Mouse (Mus musculus): Measurements from ENCODE around the gene Rab31. TPM values are rescaled to one million over a fixed set of nuclear protein-coding genes. Genes with fewer than 3 reads are reported as not detected.

Gene Rab31
- total RNA-seq, 1 experiment, result 22.8 TPM

DNA sequence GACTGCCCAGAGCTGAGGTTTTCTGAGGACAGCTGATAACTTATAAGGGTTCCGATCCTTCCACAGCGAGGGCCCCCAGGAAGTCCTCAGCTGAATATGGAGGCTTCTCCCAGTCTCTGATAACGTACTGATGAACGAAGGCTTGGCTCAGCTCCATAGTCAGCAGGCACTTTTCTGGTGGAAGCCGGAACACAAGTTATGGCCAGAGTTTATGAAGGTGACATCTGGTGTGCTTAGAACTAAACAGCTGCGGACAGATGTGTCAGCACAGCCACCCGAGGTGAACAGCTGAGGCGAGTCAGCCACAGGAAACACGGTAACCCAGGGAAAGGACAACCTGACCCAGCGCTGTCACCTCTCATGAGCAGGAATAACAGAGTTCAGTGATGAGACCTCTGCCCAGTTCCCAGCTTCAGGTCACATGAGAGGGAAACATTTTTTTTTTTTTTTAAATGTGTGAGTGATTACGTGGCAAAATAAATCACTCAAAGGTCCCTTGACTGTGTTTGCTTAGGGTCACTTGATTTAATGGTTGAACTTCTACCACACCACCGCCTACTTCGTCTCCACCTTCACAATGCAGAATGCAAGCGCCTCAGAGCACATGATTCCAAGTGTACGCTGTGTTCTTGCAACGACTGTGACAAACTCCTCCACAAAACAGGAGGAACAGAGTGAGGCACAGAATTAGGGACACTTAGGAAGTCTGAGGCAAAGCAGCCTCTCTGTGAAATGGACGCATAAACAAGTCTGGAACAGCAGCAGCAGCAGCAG is 106.0 kb downstream of the Rab31 start:
- no peak for TF ChIP-seq MAFK (IDR thresholded peaks at IDR 0.05; ENCODE audit: insufficient read depth, low read depth, low read length)
- no peak for TF ChIP-seq ZC3H11A (IDR thresholded peaks at IDR 0.05; ENCODE audit: borderline replicate concordance, low read depth, low read length)
- no peak for TF ChIP-seq ZNF384 (IDR thresholded peaks at IDR 0.05; ENCODE audit: low read depth, low read length)
- TF ChIP-seq HCFC1 (IDR thresholded peaks at IDR 0.05; ENCODE audit: borderline replicate concordance, insufficient read depth, low read length), result no peak
- no peak for TF ChIP-seq CHD2 (IDR thresholded peaks at IDR 0.05; ENCODE audit: low read depth, low read length)
- no peaks in the 10 kb centered on the region for H3K36me3 ChIP-seq (ENCODE audit: control insufficient read depth, insufficient read depth, low read length, poor library complexity, severe bottlenecking)
- in situ Hi-C loops (cut with MboI; ENCODE audit: low sequenced_read_pairs in 2 of 2, unreplicated experiment in 2 of 2), result no loop called here

DNA sequence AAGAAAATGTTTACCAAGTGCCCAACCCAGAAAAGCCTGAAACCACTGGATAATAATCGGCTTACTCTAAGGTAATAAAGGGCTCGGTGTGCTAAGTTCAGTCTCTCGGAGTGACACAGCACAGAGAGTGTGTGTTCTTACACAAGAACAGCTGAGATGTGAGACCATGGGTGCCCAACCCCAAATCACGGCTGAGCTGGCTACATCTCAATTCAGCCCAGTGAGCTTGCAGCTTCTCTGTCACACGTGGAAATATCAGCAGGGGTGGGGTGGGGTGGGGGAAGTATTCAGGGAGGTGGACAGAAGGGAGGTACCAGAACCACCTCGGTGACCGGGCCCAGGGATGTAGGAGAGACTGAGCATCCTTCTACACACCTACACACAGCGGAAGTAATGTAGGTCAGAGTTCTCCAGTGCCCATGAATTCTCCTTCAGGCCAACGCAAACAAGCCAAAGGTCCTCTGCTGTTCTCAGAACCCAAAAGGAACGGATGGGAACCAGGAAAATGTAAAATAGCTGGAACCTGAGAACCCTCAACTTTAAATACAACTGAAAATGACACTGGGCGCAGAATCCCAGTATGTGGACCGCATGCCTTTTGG is 106.7 kb downstream of the Rab31 start:
- Histone ChIP-seq H3K9ac (ENCODE audit: insufficient read depth, low read depth, low read length, poor library complexity, severe bottlenecking) (no peak overlapping the region), H3K9me3 (ENCODE audit: control insufficient read depth, insufficient read depth, low read depth, low read length) (no peaks in the 10 kb centered on the region), H3K36me3 (ENCODE audit: control insufficient read depth, insufficient read depth, low read length, poor library complexity, severe bottlenecking) (no peaks in the 10 kb centered on the region), H3K4me3 (ENCODE audit: insufficient read depth in 1 of 2, low read depth in 1 of 2, low read length in 2 of 2, poor library complexity in 1 of 2, severe bottlenecking in 1 of 2) (no peak overlapping the region), H3K4me1 (ENCODE audit: control insufficient read depth in 2 of 2, insufficient read depth in 2 of 2, low read length in 2 of 2, poor library complexity in 1 of 2) (peaks cover 3 to 12% of the 10 kb centered on the region in 2 experiments; a peak in 2 of 4 replicates), H3K27ac (ENCODE audit: insufficient read depth, low read depth, low read length, poor library complexity, severe bottlenecking) (no peak overlapping the region)
- no peak for DNase-seq (ENCODE audit: low read depth, low spot score)
- TF ChIP-seq MAFK (IDR thresholded peaks at IDR 0.05; ENCODE audit: insufficient read depth, low read depth, low read length) (no peak), ZC3H11A (IDR thresholded peaks at IDR 0.05; ENCODE audit: borderline replicate concordance, low read depth, low read length) (no peak), CHD2 (IDR thresholded peaks at IDR 0.05; ENCODE audit: low read depth, low read length) (no peak), ZNF384 (IDR thresholded peaks at IDR 0.05; ENCODE audit: low read depth, low read length) (no peak), HCFC1 (IDR thresholded peaks at IDR 0.05; ENCODE audit: borderline replicate concordance, insufficient read depth, low read length) (no peak)
- in situ Hi-C loops (cut with MboI; ENCODE audit: low sequenced_read_pairs in 2 of 2, unreplicated experiment in 2 of 2), result no loop called here

More for the DNA sequence above, 106.0 kb downstream of the Rab31 start:
- H3K27ac ChIP-seq (ENCODE audit: insufficient read depth, low read depth, low read length, poor library complexity, severe bottlenecking), result no peak overlapping the region
- H3K4me3 ChIP-seq (ENCODE audit: insufficient read depth in 1 of 2, low read depth in 1 of 2, low read length in 2 of 2, poor library complexity in 1 of 2, severe bottlenecking in 1 of 2), result no peak overlapping the region
- no peak for DNase-seq (ENCODE audit: low read depth, low spot score)
- peaks cover 3 to 12% of the 10 kb centered on the region in 2 experiments; a peak in 2 of 4 replicates for H3K4me1 ChIP-seq (ENCODE audit: control insufficient read depth in 2 of 2, insufficient read depth in 2 of 2, low read length in 2 of 2, poor library complexity in 1 of 2)
- no peaks in the 10 kb centered on the region for H3K9me3 ChIP-seq (ENCODE audit: control insufficient read depth, insufficient read depth, low read depth, low read length)
- no peak overlapping the region for H3K9ac ChIP-seq (ENCODE audit: insufficient read depth, low read depth, low read length, poor library complexity, severe bottlenecking)

DNA sequence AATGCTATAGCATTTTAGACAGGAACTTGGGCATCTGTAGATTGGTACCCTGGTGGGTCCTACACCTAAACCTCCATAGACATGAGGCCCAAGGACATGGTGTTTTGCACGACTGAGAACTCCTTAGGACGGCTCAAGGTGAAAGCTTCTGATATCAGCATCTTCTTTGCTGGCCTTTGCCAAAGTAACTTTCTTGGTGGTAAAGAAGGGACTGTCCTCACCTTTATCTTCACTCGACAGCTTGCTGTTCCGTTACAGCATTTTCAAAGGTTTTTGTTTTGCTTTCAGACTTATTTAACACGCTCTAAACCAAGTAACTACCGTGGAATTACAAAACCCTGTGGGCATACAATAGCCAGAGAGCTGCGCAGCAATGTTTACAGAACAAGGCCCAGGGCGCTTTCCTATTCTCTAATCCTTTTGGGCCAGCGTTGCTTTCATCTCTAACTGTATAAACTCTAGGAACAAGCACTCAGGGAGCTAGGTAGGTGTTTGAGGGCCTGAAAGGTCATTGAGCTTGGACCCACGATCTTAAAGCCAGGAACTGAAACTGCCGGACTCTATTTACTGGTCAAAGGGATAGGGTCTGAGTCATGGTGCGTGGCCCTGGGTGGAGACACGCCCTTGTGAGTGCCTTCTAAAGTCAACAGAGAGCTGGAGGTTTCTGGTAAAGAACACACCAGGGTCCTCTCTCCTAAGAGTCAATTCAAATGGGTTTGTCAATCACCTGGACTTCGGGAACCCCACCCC is 109.0 kb downstream of the Rab31 start:
- peaks cover 3 to 12% of the 10 kb centered on the region in 2 experiments; a peak in 2 of 4 replicates for H3K4me1 ChIP-seq (ENCODE audit: control insufficient read depth in 2 of 2, insufficient read depth in 2 of 2, low read length in 2 of 2, poor library complexity in 1 of 2)
- no peak overlapping the region for H3K9ac ChIP-seq (ENCODE audit: insufficient read depth, low read depth, low read length, poor library complexity, severe bottlenecking)
- H3K4me3 ChIP-seq (ENCODE audit: insufficient read depth in 1 of 2, low read depth in 1 of 2, low read length in 2 of 2, poor library complexity in 1 of 2, severe bottlenecking in 1 of 2), result no peak overlapping the region
- no peaks in the 10 kb centered on the region for H3K36me3 ChIP-seq (ENCODE audit: control insufficient read depth, insufficient read depth, low read length, poor library complexity, severe bottlenecking)
- no peaks in the 10 kb centered on the region for H3K9me3 ChIP-seq (ENCODE audit: control insufficient read depth, insufficient read depth, low read depth, low read length)
- no peak for DNase-seq (ENCODE audit: low read depth, low spot score)
- no peak overlapping the region for H3K27ac ChIP-seq (ENCODE audit: insufficient read depth, low read depth, low read length, poor library complexity, severe bottlenecking)
- in situ Hi-C loops (cut with MboI; ENCODE audit: low sequenced_read_pairs in 2 of 2, unreplicated experiment in 2 of 2), result no loop called here
- TF ChIP-seq CHD2 (IDR thresholded peaks at IDR 0.05; ENCODE audit: low read depth, low read length), result no peak
- no peak for TF ChIP-seq ZC3H11A (IDR thresholded peaks at IDR 0.05; ENCODE audit: borderline replicate concordance, low read depth, low read length)
- no peak for TF ChIP-seq ZNF384 (IDR thresholded peaks at IDR 0.05; ENCODE audit: low read depth, low read length)
- TF ChIP-seq MAFK (IDR thresholded peaks at IDR 0.05; ENCODE audit: insufficient read depth, low read depth, low read length), result no peak
- no peak for TF ChIP-seq HCFC1 (IDR thresholded peaks at IDR 0.05; ENCODE audit: borderline replicate concordance, insufficient read depth, low read length)

DNA sequence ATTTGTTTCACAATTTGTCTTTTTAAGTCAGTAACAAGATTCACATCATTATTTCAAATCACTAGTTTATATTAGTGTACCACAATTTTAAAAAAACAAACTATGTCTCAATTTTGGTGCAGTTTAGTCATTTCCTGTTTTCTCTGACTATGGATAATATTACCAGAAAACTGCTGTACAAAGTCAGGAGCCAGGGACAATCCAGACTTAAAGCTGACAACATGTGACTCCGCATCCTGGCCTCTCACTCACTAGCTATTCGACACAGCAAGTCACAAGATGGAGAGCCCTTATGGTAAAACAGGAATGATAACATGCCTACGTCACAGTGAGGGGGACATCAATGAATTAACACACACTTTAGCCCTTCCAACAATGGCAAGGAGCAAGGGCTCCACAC is 109.9 kb downstream of the Rab31 start:
- TF ChIP-seq MAFK (IDR thresholded peaks at IDR 0.05; ENCODE audit: insufficient read depth, low read depth, low read length) (no peak), CHD2 (IDR thresholded peaks at IDR 0.05; ENCODE audit: low read depth, low read length) (no peak), HCFC1 (IDR thresholded peaks at IDR 0.05; ENCODE audit: borderline replicate concordance, insufficient read depth, low read length) (no peak), ZNF384 (IDR thresholded peaks at IDR 0.05; ENCODE audit: low read depth, low read length) (no peak), ZC3H11A (IDR thresholded peaks at IDR 0.05; ENCODE audit: borderline replicate concordance, low read depth, low read length) (no peak)
- no peak overlapping the region for H3K27ac ChIP-seq (ENCODE audit: insufficient read depth, low read depth, low read length, poor library complexity, severe bottlenecking)
- in situ Hi-C loops (cut with MboI; ENCODE audit: low sequenced_read_pairs in 2 of 2, unreplicated experiment in 2 of 2), result no loop called here
- H3K36me3 ChIP-seq (ENCODE audit: control insufficient read depth, insufficient read depth, low read length, poor library complexity, severe bottlenecking), result no peaks in the 10 kb centered on the region
- H3K4me3 ChIP-seq (ENCODE audit: insufficient read depth in 1 of 2, low read depth in 1 of 2, low read length in 2 of 2, poor library complexity in 1 of 2, severe bottlenecking in 1 of 2), result no peak overlapping the region
- DNase-seq (ENCODE audit: low read depth, low spot score), result no peak
- H3K4me1 ChIP-seq (ENCODE audit: control insufficient read depth in 2 of 2, insufficient read depth in 2 of 2, low read length in 2 of 2, poor library complexity in 1 of 2), result peaks cover 3 to 12% of the 10 kb centered on the region in 2 experiments; a peak in 2 of 4 replicates
- H3K9me3 ChIP-seq (ENCODE audit: control insufficient read depth, insufficient read depth, low read depth, low read length), result no peaks in the 10 kb centered on the region
- no peak overlapping the region for H3K9ac ChIP-seq (ENCODE audit: insufficient read depth, low read depth, low read length, poor library complexity, severe bottlenecking)

Data from ES-E14 (cell line).